Mouse (Mus musculus): ENCODE results near the gene Dzank1. TPM values are rescaled to one million over a fixed set of nuclear protein-coding genes. Genes with fewer than 3 reads are reported as not detected.

Dzank1 gene
- polyA plus RNA-seq, 1 experiment from 2014 or later, result 3.4 TPM

GRCm38 (mm10) chr2:144544630-144545029 is 17.4 kb upstream of the Dzank1 start:
- Histone ChIP-seq H3K9me3 (ENCODE audit: control insufficient read depth, low read depth, low read length) (no peaks in the 10 kb centered on the region), H3K27ac (ENCODE audit: low read length) (no peak overlapping the region), H3K4me1 (ENCODE audit: control insufficient read depth, insufficient read depth, low read length) (no peaks in the 10 kb centered on the region; the same call in 1 of the 2 replicates), H3K27me3 (ENCODE audit: control insufficient read depth, insufficient read depth, low read length) (no peaks in the 10 kb centered on the region), H3K4me2 (replicated peaks; ENCODE audit: low read depth, low read length) (no peak overlapping the region), H3K9ac (replicated peaks; ENCODE audit: low read depth, low read length) (no peak overlapping the region), H3K4me3 (ENCODE audit: low read depth, low read length) (no peak overlapping the region), H3K36me3 (ENCODE audit: control insufficient read depth, insufficient read depth, low read length) (peaks cover 51% of the 10 kb centered on the region)
- peak; percentile 48; the same call in 1 of the 2 replicates for ATAC-seq (ENCODE audit: insufficient number of reproducible peaks, insufficient read depth, low FRiP score, low read depth)
- WGBS, result 79% methylated on average over 6 of the region's 6 CpGs

GRCm38 (mm10) chr2:144543670-144544069 is 16.5 kb upstream of the Dzank1 start:
- H3K9me3 ChIP-seq (ENCODE audit: control insufficient read depth, low read depth, low read length), result no peaks in the 10 kb centered on the region
- no peaks in the 10 kb centered on the region for H3K27me3 ChIP-seq (ENCODE audit: control insufficient read depth, insufficient read depth, low read length)
- no peak overlapping the region for H3K4me3 ChIP-seq (ENCODE audit: low read depth, low read length)
- H3K36me3 ChIP-seq (ENCODE audit: control insufficient read depth, insufficient read depth, low read length), result peaks cover 61% of the 10 kb centered on the region
- no peak overlapping the region for H3K9ac ChIP-seq (replicated peaks; ENCODE audit: low read depth, low read length)
- no peak overlapping the region for H3K4me2 ChIP-seq (replicated peaks; ENCODE audit: low read depth, low read length)
- no peak overlapping the region for H3K27ac ChIP-seq (ENCODE audit: low read length)
- no peak for ATAC-seq (ENCODE audit: insufficient number of reproducible peaks, insufficient read depth, low FRiP score, low read depth)
- H3K4me1 ChIP-seq (ENCODE audit: control insufficient read depth, insufficient read depth, low read length), result no peaks in the 10 kb centered on the region; the same call in 1 of the 2 replicates
- WGBS, result 87% methylated on average over 6 of the region's 6 CpGs

- H3K27ac ChIP-seq (ENCODE audit: low read length), result no peak overlapping the region
- no peaks in the 10 kb centered on the region for H3K9me3 ChIP-seq (ENCODE audit: control insufficient read depth, low read depth, low read length)
- H3K4me3 ChIP-seq (ENCODE audit: low read depth, low read length), result no peak overlapping the region
- H3K4me2 ChIP-seq (replicated peaks; ENCODE audit: low read depth, low read length), result no peak overlapping the region
- no peak overlapping the region for H3K9ac ChIP-seq (replicated peaks; ENCODE audit: low read depth, low read length)
- peaks cover 66% of the 10 kb centered on the region for H3K36me3 ChIP-seq (ENCODE audit: control insufficient read depth, insufficient read depth, low read length)
- 86% methylated on average over 4 of the region's 4 CpGs for WGBS
- ATAC-seq (ENCODE audit: insufficient number of reproducible peaks, insufficient read depth, low FRiP score, low read depth), result no peak
- H3K4me1 ChIP-seq (ENCODE audit: control insufficient read depth, insufficient read depth, low read length), result no peaks in the 10 kb centered on the region
- no peaks in the 10 kb centered on the region for H3K27me3 ChIP-seq (ENCODE audit: control insufficient read depth, insufficient read depth, low read length)
These were observed 14.0 kb upstream of the Dzank1 start for GRCm38 (mm10) chr2:144541246-144541645.

- 95% methylated on average over 7 of the region's 7 CpGs for WGBS
- no peak for ATAC-seq (ENCODE audit: insufficient number of reproducible peaks, insufficient read depth, low FRiP score, low read depth)
- no peaks in the 10 kb centered on the region for H3K27me3 ChIP-seq (ENCODE audit: control insufficient read depth, insufficient read depth, low read length)
- no peaks in the 10 kb centered on the region for H3K9me3 ChIP-seq (ENCODE audit: control insufficient read depth, low read depth, low read length)
- no peak overlapping the region for H3K9ac ChIP-seq (replicated peaks; ENCODE audit: low read depth, low read length)
- H3K27ac ChIP-seq (ENCODE audit: low read length), result no peak overlapping the region
- H3K4me1 ChIP-seq (ENCODE audit: control insufficient read depth, insufficient read depth, low read length), result no peaks in the 10 kb centered on the region
- no peak overlapping the region for H3K4me3 ChIP-seq (ENCODE audit: low read depth, low read length)
- H3K36me3 ChIP-seq (ENCODE audit: control insufficient read depth, insufficient read depth, low read length), result peaks cover 71% of the 10 kb centered on the region
- no peak overlapping the region for H3K4me2 ChIP-seq (replicated peaks; ENCODE audit: low read depth, low read length)
These were observed 9.9 kb upstream of the Dzank1 start for GRCm38 (mm10) chr2:144537123-144537522.

DNA sequence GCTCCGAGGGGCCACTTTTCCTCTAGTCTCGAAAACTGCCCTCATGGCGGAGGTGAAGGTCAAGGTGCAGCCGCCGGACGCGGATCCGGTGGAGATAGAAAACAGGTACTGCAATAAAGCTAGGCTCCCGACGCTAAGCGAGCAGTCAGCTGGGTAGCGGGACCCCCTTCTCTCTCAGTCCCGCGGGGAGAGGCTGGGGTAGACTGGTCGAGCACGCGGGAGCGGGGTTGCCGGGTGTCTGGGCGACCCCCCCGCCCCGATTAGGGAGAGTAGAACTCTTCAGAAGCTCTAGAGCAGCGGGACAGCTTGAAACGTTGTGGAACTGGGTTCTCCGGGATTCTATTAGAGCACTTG is 584 bp upstream of the Dzank1 start:
- no peaks in the 10 kb centered on the region for H3K9me3 ChIP-seq (ENCODE audit: control insufficient read depth, low read depth, low read length)
- H3K4me1 ChIP-seq (ENCODE audit: control insufficient read depth, insufficient read depth, low read length), result peaks cover 12% of the 10 kb centered on the region
- ATAC-seq (ENCODE audit: insufficient number of reproducible peaks, insufficient read depth, low FRiP score, low read depth), result peak; percentile 34; the same call in 1 of the 2 replicates
- peak overlapping the region; percentile 81 for H3K4me2 ChIP-seq (replicated peaks; ENCODE audit: low read depth, low read length)
- peak overlapping the region; percentile 91 for H3K4me3 ChIP-seq (ENCODE audit: low read depth, low read length)
- H3K36me3 ChIP-seq (ENCODE audit: control insufficient read depth, insufficient read depth, low read length), result peaks cover 13% of the 10 kb centered on the region
- H3K27me3 ChIP-seq (ENCODE audit: control insufficient read depth, insufficient read depth, low read length), result no peaks in the 10 kb centered on the region
- WGBS, result under 1% methylated on average over 25 of the region's 25 CpGs
- H3K27ac ChIP-seq (ENCODE audit: low read length), result peak overlapping the region; percentile 64
- H3K9ac ChIP-seq (replicated peaks; ENCODE audit: low read depth, low read length), result peak overlapping the region; percentile 87

- WGBS, result 58% methylated on average over 10 of the region's 10 CpGs
- no peaks in the 10 kb centered on the region for H3K36me3 ChIP-seq (ENCODE audit: control insufficient read depth, insufficient read depth, low read length)
- H3K4me3 ChIP-seq (ENCODE audit: low read depth, low read length), result no peak overlapping the region
- H3K9me3 ChIP-seq (ENCODE audit: control insufficient read depth, low read depth, low read length), result no peaks in the 10 kb centered on the region
- H3K4me2 ChIP-seq (replicated peaks; ENCODE audit: low read depth, low read length), result no peak overlapping the region
- no peak overlapping the region for H3K9ac ChIP-seq (replicated peaks; ENCODE audit: low read depth, low read length)
- H3K4me1 ChIP-seq (ENCODE audit: control insufficient read depth, insufficient read depth, low read length), result peaks cover 12% of the 10 kb centered on the region
- H3K27me3 ChIP-seq (ENCODE audit: control insufficient read depth, insufficient read depth, low read length), result no peaks in the 10 kb centered on the region
- H3K27ac ChIP-seq (ENCODE audit: low read length), result no peak overlapping the region
- no peak for ATAC-seq (ENCODE audit: insufficient number of reproducible peaks, insufficient read depth, low FRiP score, low read depth)
These were observed 1.4 kb downstream of the Dzank1 start for GRCm38 (mm10) chr2:144525856-144526255.

GRCm38 (mm10) chr2:144519772-144520171 is 7.4 kb downstream of the Dzank1 start:
- no peak for ATAC-seq (ENCODE audit: insufficient number of reproducible peaks, insufficient read depth, low FRiP score, low read depth)
- Histone ChIP-seq H3K36me3 (ENCODE audit: control insufficient read depth, insufficient read depth, low read length) (no peaks in the 10 kb centered on the region), H3K9ac (replicated peaks; ENCODE audit: low read depth, low read length) (no peak overlapping the region), H3K27ac (ENCODE audit: low read length) (no peak overlapping the region), H3K9me3 (ENCODE audit: control insufficient read depth, low read depth, low read length) (no peaks in the 10 kb centered on the region), H3K4me2 (replicated peaks; ENCODE audit: low read depth, low read length) (no peak overlapping the region), H3K4me3 (ENCODE audit: low read depth, low read length) (no peak overlapping the region), H3K27me3 (ENCODE audit: control insufficient read depth, insufficient read depth, low read length) (no peaks in the 10 kb centered on the region), H3K4me1 (ENCODE audit: control insufficient read depth, insufficient read depth, low read length) (no peaks in the 10 kb centered on the region)
- 64% methylated on average over 3 of the region's 3 CpGs for WGBS

- Histone ChIP-seq H3K4me3 (ENCODE audit: low read depth, low read length) (no peak overlapping the region), H3K36me3 (ENCODE audit: control insufficient read depth, insufficient read depth, low read length) (no peaks in the 10 kb centered on the region), H3K9ac (replicated peaks; ENCODE audit: low read depth, low read length) (no peak overlapping the region), H3K27me3 (ENCODE audit: control insufficient read depth, insufficient read depth, low read length) (no peaks in the 10 kb centered on the region), H3K9me3 (ENCODE audit: control insufficient read depth, low read depth, low read length) (no peaks in the 10 kb centered on the region), H3K4me1 (ENCODE audit: control insufficient read depth, insufficient read depth, low read length) (no peaks in the 10 kb centered on the region), H3K4me2 (replicated peaks; ENCODE audit: low read depth, low read length) (no peak overlapping the region), H3K27ac (ENCODE audit: low read length) (no peak overlapping the region)
- no peak for ATAC-seq (ENCODE audit: insufficient number of reproducible peaks, insufficient read depth, low FRiP score, low read depth)
- WGBS, result 80% methylated on average over 3 of the region's 3 CpGs
These were observed 12.6 kb downstream of the Dzank1 start for GRCm38 (mm10) chr2:144514619-144515018.

GRCm38 (mm10) chr2:144502134-144502533 is 25.1 kb downstream of the Dzank1 start:
- H3K4me1 ChIP-seq (ENCODE audit: control insufficient read depth, insufficient read depth, low read length), result no peaks in the 10 kb centered on the region
- ATAC-seq (ENCODE audit: insufficient number of reproducible peaks, insufficient read depth, low FRiP score, low read depth), result no peak
- H3K4me3 ChIP-seq (ENCODE audit: low read depth, low read length), result no peak overlapping the region
- no peaks in the 10 kb centered on the region for H3K36me3 ChIP-seq (ENCODE audit: control insufficient read depth, insufficient read depth, low read length)
- no peaks in the 10 kb centered on the region for H3K27me3 ChIP-seq (ENCODE audit: control insufficient read depth, insufficient read depth, low read length)
- 84% methylated on average over 6 of the region's 6 CpGs for WGBS
- H3K4me2 ChIP-seq (replicated peaks; ENCODE audit: low read depth, low read length), result no peak overlapping the region
- no peaks in the 10 kb centered on the region for H3K9me3 ChIP-seq (ENCODE audit: control insufficient read depth, low read depth, low read length)
- no peak overlapping the region for H3K27ac ChIP-seq (ENCODE audit: low read length)
- no peak overlapping the region for H3K9ac ChIP-seq (replicated peaks; ENCODE audit: low read depth, low read length)
